Mouse (Mus musculus): ENCODE measurements around the gene Cad. TPM values are rescaled to one million over a fixed set of nuclear protein-coding genes. Genes with fewer than 3 reads are reported as not detected.
A peak's percentile ranks its signal among the peaks of the same experiment; 100 is the strongest.
"Not testable (repeated sequence)": the region's sequence is repeated elsewhere in the genome, so short reads cannot be mapped to it uniquely, and the experiment has no call there.

The Cad gene
- total RNA-seq (2017) = 22.2 and 33.5 TPM in 2 replicates

DNA sequence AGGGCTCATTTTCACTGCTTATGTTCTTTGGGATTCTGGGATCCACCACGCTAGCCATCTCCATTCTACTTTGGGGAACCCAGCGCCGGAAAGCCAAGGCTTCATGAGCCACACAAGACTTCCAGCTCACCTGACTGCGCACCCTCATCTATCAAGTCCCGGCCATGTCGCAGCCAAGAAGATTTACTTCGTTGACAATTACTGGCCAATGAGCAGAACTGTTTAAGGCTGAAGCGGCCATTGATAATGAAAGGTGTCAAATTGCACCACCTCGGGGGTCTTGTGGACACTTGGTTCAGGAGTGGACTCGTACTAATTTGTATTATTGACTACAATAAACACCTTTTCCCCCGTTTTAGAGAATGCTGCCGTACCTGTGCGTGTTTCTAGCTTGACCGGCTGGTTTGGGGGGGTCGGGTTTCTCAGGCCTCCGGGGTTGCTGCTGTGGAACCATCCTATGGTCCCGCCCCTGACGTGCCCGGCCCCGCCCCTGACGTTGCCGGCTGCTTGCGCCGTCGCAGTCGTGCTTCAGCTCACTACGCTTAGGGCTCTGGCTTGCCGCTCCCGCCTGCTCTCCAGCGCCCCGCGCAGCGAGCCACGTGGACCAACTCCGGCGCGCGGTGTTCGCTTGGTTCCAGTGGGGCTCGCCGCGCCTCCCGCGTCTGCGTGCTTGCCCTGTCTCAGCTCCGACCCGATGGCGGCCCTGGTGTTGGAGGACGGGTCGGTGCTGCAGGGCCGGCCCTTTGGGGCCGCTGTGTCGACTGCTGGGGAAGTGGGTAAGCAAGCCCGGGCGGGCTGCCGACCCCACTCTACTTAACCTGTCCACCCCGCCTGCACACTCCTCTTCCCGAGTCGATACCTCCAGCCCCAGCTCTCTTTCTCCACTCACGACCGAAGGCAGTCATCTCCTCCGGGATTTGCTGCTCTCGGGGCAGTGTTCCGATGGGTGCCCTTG is at the start of gene Cad:
Gene Cad, plus strand, starts transcription at position 520 of the 955 bp plus-strand sequence.
- ATAC-seq (replicated peaks in 1 of 2; ENCODE audit: insufficient read depth in 1 of 2, low FRiP score in 2 of 2, low TSS enrichment in 1 of 2, low read depth in 1 of 2, poor library complexity in 2 of 2, severe bottlenecking in 2 of 2) = peak; percentile 95 to 97

DNA sequence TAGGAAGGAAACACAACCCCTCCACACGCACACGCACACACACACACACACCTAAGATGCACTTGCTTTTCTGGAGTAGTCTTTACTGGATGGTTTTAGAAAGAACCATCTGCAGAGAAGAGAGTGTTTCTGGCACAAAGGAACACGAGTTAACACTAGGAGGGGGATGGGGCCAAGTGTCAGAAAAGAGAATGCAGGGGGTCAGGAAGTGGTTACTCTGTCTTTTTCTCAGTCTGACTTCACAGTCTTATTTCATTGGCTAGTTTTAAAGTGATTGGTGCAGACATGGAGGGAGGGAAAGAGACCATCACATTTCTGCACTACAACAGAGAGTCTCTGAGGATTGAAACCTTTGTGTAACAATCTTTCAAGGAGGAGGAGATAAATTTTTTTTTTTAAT is 41.8 kb upstream of the Cad start:
- ATAC-seq (replicated peaks in 1 of 2; ENCODE audit: insufficient read depth in 1 of 2, low FRiP score in 2 of 2, low TSS enrichment in 1 of 2, low read depth in 1 of 2, poor library complexity in 2 of 2, severe bottlenecking in 2 of 2) = no peak

DNA sequence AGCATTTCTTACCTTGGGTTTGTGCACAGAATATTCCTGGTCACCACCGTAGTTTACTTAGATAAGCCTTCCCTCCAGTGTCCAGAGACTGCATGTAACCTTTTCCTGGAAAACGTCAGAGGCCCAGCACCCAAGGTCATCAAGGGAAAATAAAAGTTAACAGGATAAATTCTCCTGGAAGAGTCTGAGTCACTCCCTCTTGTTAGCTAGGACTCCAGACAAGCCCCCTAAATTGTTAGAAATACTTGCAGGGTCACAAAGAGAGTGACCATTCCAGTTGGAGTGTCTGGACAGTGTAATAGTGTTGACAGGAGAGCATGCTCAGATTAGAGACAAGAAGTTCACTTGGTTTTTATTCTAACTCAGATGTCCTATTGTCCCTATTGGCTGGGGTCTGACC is 38.7 kb upstream of the Cad start:
- no peak for ATAC-seq (replicated peaks in 1 of 2; ENCODE audit: insufficient read depth in 1 of 2, low FRiP score in 2 of 2, low TSS enrichment in 1 of 2, low read depth in 1 of 2, poor library complexity in 2 of 2, severe bottlenecking in 2 of 2)

DNA sequence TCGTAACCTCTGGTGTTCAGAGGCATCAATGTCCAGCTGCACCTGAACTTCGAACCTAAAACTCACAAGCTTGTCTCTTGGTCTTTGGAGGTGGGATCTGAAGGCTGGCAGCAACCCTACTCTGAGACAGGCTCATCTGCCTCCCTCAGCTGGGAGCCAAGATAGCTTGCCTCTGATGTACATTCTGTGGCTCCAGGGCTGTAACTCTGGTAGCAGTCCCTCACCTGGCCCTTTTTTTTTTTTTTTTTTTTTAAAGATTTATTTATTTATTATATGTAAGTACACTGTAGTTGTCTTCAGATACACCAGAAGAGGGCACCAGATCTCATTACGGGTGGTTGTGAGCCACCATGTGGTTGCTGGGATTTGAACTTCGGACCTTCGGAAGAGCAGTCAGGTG is 32.8 kb upstream of the Cad start:
- not testable (repeated sequence) for ATAC-seq (replicated peaks in 1 of 2; ENCODE audit: insufficient read depth in 1 of 2, low FRiP score in 2 of 2, low TSS enrichment in 1 of 2, low read depth in 1 of 2, poor library complexity in 2 of 2, severe bottlenecking in 2 of 2)

DNA sequence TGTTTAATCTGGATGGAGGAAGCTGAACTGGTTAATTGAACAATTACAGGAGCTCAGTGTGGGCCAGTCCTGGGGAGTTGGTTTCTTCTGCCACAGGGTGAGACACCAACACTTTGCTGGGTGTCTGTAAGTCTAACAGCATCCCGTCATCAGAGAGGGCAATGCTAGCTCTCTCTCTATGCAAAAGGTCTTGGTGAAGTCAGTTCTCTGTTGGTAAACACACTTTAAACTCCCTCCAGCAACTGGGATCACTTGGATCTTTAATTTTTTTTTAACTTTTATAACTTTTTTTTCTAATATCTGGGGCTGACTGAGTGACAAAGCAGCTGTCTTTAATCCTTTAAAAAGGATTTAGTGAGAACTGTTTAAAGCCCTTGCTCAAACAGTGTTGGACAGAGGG is 31.9 kb upstream of the Cad start:
- ATAC-seq (replicated peaks in 1 of 2; ENCODE audit: insufficient read depth in 1 of 2, low FRiP score in 2 of 2, low TSS enrichment in 1 of 2, low read depth in 1 of 2, poor library complexity in 2 of 2, severe bottlenecking in 2 of 2) = no peak

DNA sequence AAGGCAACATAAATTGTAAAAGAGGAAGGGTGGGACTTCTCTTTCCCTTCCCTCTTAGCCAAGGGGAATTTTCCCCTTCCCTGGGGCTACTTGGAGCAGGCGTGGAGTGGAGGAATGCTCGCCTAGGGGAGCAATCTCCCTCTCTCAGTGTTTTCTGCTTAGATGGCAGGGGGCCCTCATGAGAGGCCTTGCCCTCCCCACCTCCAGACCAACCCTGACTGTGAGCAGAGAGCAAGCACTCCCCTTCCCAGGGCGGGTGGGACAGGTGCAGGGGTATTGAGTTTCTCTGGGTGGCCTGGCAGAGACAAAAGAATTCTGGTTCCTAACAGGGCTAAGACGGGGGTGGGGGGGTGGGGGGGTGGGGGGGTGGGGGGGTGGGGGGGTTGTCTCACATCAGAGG is 31.3 kb upstream of the Cad start:
- no peak for ATAC-seq (replicated peaks in 1 of 2; ENCODE audit: insufficient read depth in 1 of 2, low FRiP score in 2 of 2, low TSS enrichment in 1 of 2, low read depth in 1 of 2, poor library complexity in 2 of 2, severe bottlenecking in 2 of 2)

DNA sequence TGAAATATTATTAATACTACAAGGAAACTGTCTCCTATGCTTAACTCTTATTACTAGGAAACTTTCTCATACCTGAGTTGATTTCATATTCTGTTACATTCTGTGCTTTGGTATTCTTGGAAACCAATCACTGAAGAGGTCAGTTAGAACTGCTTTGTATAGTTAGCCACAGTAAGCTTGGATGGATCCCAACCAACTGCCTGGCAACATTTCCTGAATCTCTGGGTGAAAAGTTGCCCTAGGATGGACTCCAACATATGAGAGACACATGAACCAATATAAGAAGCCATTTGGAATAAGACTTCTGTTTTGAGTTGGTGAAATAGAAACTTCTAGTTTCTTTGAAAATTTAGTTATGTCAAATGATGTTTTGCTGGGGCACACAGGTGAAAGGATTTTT is 29.9 kb upstream of the Cad start:
- ATAC-seq (replicated peaks in 1 of 2; ENCODE audit: insufficient read depth in 1 of 2, low FRiP score in 2 of 2, low TSS enrichment in 1 of 2, low read depth in 1 of 2, poor library complexity in 2 of 2, severe bottlenecking in 2 of 2) = no peak

DNA sequence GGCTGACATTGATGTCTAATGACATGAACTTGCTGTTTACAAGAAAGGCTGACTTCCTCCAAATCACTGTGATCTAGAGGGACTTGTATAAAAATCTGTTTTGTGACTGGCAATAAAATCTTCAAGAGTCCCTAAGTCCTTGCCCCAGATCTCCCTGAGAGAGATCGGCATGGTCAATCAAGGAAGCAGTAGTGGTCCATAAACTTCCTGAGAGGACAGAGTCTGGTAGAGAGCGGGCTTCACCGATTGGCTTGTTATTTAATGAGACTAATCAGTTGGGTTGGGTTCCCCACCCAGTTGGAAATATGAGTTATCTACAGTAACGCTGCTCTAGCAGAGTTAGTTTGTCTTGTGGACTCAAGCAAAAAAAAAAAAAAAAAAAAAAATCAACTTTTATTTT is 23.7 kb upstream of the Cad start:
- no peak for ATAC-seq (replicated peaks in 1 of 2; ENCODE audit: insufficient read depth in 1 of 2, low FRiP score in 2 of 2, low TSS enrichment in 1 of 2, low read depth in 1 of 2, poor library complexity in 2 of 2, severe bottlenecking in 2 of 2)

DNA sequence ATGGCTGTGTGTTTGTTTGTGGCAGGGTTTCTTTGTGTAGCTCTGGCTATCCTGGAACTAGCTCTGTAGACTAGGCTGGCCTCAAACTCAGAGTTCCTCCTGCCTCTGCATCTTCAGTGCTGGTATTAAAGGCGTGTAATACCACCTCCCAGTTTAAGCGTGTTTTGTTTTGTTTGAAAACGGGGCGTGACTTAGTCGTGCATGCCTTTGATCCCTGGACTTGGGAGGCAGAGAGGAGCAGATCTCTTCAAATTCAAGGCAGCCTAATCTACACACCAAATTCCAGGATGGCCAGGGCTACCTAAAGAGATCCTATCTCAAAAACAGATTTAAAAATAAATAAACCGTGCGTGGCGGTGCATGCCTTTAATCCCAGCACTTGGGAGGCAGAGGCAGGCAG is 23.1 kb upstream of the Cad start:
- ATAC-seq (replicated peaks in 1 of 2; ENCODE audit: insufficient read depth in 1 of 2, low FRiP score in 2 of 2, low TSS enrichment in 1 of 2, low read depth in 1 of 2, poor library complexity in 2 of 2, severe bottlenecking in 2 of 2) = no peak

DNA sequence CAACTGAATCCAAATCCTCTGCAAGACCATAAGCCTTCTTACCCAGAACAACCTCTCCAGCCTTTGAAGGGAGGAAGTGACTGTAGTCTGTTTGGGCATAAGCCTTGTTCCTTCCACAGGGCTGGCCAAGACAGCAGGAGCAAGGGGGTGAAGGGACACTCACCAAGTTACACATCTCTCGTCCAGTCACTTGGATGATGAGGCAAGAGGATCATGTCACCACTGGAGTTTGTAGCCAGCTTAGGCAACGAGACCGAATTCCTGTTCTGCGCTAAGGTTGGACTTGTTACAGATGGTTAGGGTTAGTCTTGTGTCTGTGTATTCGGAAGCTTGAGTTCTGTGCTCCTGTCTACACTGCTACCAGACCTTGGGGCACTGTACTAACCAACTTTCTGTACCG is 19.9 kb upstream of the Cad start:
- no peak for ATAC-seq (replicated peaks in 1 of 2; ENCODE audit: insufficient read depth in 1 of 2, low FRiP score in 2 of 2, low TSS enrichment in 1 of 2, low read depth in 1 of 2, poor library complexity in 2 of 2, severe bottlenecking in 2 of 2)

DNA sequence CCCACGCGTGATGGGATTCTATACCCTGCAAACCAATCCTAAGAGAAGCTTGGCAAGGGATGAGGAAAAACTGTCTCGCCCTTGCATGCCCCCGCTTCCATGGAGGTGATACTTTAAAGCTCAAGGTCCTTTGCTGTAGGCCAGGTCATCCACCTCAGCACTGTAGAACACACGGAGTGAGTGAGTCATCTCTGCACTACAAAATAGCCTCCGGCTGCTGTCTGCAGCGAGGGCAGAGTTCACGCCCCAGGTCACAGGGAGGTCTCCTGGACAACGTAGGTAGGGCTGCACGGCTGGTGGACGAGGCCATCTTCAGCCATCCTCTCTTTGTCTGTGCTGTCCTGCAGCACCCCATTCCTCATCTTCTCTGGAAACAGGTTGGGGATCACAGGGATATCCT is 18.0 kb upstream of the Cad start:
- ATAC-seq (replicated peaks in 1 of 2; ENCODE audit: insufficient read depth in 1 of 2, low FRiP score in 2 of 2, low TSS enrichment in 1 of 2, low read depth in 1 of 2, poor library complexity in 2 of 2, severe bottlenecking in 2 of 2) = not testable (repeated sequence)

DNA sequence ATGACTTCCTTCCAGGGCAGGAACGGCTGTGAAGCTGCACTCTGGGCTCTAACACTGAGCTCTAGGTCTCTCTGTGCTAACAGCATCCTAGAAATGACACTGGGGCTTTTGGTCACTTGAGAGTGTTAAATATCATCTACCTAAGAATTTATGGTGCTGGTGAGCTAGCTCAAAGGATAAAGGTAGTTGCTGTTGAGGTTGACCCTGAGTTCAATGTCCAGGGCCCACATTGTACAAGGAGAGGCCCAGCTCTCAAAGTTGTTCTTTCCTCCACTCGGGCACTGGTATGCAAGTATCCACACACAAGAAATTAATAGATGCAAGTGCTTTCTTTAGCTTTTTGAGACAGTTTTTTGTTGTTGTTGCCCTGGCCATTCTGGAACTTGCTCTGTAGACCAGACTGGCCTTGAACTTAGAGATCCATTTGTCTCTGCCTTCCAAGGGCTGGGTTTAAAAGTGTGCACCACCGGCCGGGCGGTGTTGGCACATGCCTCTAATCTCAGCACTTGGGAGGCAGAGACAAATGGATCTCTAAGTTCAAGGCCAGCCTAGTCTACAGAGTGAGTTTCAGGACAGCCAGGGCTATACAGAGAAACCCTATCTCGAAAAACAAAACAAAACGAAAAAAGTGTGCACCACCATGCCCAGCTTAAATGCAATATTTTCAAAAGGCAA is 16.3 kb upstream of the Cad start:
- ATAC-seq (replicated peaks in 1 of 2; ENCODE audit: insufficient read depth in 1 of 2, low FRiP score in 2 of 2, low TSS enrichment in 1 of 2, low read depth in 1 of 2, poor library complexity in 2 of 2, severe bottlenecking in 2 of 2) = no peak

DNA sequence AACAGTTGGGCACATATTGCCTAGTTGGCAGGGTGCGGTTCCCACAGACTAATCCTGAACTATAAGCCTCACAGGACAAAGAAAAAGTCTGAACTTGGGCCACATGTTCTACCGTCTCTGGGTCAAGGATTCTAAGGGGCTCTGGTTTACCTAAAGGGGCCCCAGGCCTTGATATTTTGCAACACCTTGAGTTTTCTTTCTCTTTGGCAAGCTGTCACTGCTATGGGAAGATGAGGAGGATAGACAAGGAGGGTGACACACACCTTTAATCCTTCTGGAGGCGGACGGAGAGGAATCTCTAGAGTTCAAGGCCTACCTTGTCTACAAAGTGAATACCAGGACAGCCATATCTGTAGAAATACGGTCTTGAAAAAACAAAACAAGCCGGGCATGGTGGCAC is 8.2 kb upstream of the Cad start:
- ATAC-seq (replicated peaks in 1 of 2; ENCODE audit: insufficient read depth in 1 of 2, low FRiP score in 2 of 2, low TSS enrichment in 1 of 2, low read depth in 1 of 2, poor library complexity in 2 of 2, severe bottlenecking in 2 of 2) = no peak

DNA sequence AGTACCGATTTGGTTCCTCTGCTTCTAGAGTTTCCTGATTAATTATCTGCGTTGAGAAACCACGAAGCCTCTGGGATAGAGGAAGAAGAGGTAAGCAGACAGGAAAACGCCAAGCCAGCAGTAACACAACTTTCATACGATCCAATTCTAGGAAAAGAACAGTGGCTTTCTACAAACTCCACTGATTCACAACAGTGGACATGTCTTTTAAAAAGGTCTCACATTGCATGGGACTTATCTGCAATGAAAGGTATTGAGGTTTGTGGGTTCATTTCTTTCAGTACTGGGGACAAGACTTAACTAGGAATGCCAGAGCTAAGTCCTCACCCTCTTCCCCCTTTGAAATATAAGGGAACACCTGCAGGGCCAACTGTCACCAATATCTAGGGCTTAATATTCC is 7.5 kb upstream of the Cad start:
- ATAC-seq (replicated peaks in 1 of 2; ENCODE audit: insufficient read depth in 1 of 2, low FRiP score in 2 of 2, low TSS enrichment in 1 of 2, low read depth in 1 of 2, poor library complexity in 2 of 2, severe bottlenecking in 2 of 2) = no peak

DNA sequence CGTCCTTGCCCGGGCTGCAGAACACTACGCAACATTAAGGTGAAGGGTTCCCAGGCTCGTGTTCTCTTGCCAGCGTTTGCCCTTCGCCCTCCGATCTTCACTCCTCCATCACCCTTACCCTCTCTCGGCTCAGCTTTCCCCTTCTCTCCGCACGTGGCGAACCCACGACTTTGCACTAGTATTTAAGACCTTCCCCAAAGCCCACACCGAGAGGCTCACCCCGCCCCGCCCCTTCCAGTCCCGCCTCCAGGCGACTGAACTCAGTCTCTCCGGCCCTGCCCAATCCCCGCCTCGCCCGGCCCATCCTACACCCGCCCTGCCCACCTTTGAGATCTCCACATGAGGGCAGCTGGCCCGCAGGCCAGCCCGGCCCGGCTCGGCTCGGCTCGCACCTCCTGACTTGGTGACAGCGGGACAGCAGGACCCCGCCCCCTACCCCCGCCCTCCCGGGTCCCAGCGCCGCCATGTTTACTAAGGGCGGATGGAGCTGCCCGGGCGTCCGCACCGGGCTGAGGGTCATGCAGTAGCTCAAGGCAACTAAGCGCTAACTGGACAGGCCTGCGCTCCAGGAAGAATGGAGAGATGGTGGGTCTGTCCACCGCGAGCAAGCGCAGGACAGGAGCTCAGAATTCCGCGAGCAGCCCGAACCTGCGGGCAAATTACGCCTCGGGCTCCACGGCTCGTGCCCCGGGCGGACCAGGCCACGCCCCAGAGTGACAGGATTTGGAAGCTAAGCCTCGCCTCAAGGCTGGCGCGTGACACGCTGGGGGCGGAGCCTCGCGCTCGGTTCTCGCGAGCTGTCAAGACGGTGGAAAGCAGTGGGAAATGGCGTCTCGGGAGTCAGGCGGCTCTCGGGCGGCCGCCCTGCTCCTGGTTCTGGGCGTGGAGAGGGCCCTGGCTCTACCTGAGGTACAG is 6.5 kb upstream of the Cad start, which contains the start of gene Atraid:
Gene Atraid, plus strand, starts transcription at position 465 of the 915 bp plus-strand sequence.
- ATAC-seq (replicated peaks in 1 of 2; ENCODE audit: insufficient read depth in 1 of 2, low FRiP score in 2 of 2, low TSS enrichment in 1 of 2, low read depth in 1 of 2, poor library complexity in 2 of 2, severe bottlenecking in 2 of 2) = peak; percentile 87 to 95

DNA sequence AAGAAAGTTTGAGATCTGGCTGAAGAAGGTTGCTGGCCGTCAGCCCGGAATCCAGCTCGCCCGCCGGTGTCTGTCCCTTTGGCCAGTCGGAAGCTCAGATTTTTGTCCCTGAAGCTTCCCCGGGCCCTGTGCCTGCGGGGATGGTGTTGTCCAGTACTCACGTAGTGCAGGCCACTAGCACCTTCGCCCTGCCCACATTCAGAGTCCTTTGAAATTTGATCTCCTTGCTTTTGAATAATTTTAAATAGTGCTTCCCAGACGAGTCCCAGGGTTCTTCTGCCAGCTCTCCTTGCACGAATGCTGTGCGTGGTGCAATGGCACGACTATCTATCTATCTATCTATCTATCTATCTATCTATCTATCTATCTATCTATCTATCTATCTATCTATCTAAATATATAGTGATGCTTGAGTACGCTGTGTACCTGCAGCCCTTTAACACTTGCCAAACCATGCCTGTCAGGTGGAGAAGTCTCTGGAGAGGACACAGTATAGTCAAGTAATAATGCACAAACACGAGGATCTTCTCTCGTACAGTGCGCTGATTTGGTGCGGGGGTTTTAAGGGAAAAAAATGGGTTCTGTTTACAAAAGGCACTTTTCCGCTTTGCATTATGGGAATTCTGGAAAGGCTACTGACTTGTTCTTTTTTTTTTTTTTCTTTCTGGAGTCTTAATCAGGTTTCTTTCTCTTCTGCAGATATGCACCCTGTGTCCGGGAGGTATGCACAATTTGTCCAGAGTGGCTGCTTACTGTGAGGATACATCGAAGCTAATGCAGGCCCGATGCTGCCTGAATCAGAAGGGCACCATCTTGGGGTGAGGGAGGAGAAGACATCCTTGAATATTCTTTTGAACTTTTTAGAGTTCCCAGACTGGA is 5.6 kb upstream of the Cad start, which contains the start of gene Slc5a6:
Gene Slc5a6, minus strand, starts transcription at position 162 of the 879 bp plus-strand sequence.
- ATAC-seq (replicated peaks in 1 of 2; ENCODE audit: insufficient read depth in 1 of 2, low FRiP score in 2 of 2, low TSS enrichment in 1 of 2, low read depth in 1 of 2, poor library complexity in 2 of 2, severe bottlenecking in 2 of 2) = peak; percentile 20 to 34; a peak in 2 of 4 replicates

DNA sequence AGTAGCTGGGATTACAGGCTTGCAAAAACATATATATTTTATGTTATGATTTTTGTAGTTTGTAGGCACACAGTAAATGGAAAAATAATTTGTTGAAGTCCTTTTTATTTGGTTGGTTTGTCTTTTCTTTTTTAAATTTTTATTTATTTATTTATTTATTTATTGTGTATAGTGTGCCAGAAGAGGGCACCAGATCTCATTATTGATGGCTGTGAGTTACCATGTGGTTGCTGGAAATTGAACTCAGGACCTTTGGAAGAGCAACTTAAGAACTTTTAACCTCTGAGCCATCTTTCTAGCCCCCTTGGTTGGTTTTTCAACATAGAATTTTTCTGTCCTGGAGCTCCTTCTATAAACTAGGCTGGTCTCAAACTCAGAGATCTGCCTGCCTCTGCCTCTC is 4.2 kb upstream of the Cad start:
- ATAC-seq (replicated peaks in 1 of 2; ENCODE audit: insufficient read depth in 1 of 2, low FRiP score in 2 of 2, low TSS enrichment in 1 of 2, low read depth in 1 of 2, poor library complexity in 2 of 2, severe bottlenecking in 2 of 2) = no peak
